Mouse (Mus musculus) heart, embryonic 15.5 days (tissue): ENCODE data around the gene Zc3h12d. TPM values are rescaled to one million over a fixed set of nuclear protein-coding genes. Genes with fewer than 3 reads are reported as not detected.

ENCODE experiments used
- ATAC-seq: fragments of 200-750 bp; cut with Nextera tagmentation; replicated peaks from 2 replicates; pipeline ENCODE4 v1.8.0; 2017; ENCODE audit warnings: low read depth, moderate TSS enrichment; ENCODE audit not compliant: insufficient number of reproducible peaks, insufficient read depth, low FRiP score
- H3K27ac ChIP-seq: fragments of 300-500 bp; sonication (generic); 2 replicates; pipeline ENCODE4 v1.5.1; 2015; ENCODE audit warnings: mild to moderate bottlenecking, inconsistent platforms
- H3K27me3 ChIP-seq: fragments of 300-500 bp; sonication (generic); 2 replicates; pipeline ENCODE4 v1.6.1; 2015; ENCODE audit warnings: inconsistent platforms
- H3K36me3 ChIP-seq: fragments of 300-500 bp; sonication (generic); 2 replicates; pipeline ENCODE4 v1.6.1; 2015; ENCODE audit warnings: mild to moderate bottlenecking, inconsistent platforms
- H3K4me1 ChIP-seq: fragments of 300-500 bp; sonication (generic); replicated peaks from 2 replicates; pipeline ENCODE4 v1.6.1; 2015; ENCODE audit warnings: inconsistent platforms
- H3K4me2 ChIP-seq: fragments of 300-500 bp; sonication (generic); 2 replicates; pipeline ENCODE4 v1.6.1; 2015; ENCODE audit warnings: inconsistent platforms, mild to moderate bottlenecking, moderate library complexity
- H3K4me3 ChIP-seq: fragments of 300-500 bp; sonication (generic); 2 replicates; pipeline ENCODE4 v1.5.1; 2015; ENCODE audit warnings: mild to moderate bottlenecking, inconsistent platforms
- H3K9ac ChIP-seq: fragments of 300-500 bp; sonication (generic); 2 replicates; pipeline ENCODE4 v1.6.1; 2015; ENCODE audit warnings: mild to moderate bottlenecking, inconsistent platforms
- H3K9me3 ChIP-seq: fragments of 300-500 bp; sonication (generic); replicated peaks from 2 replicates; pipeline ENCODE4 v1.6.1; 2016; ENCODE audit warnings: inconsistent platforms
- WGBS: fragments of 180-500 bp; shearing (Covaris S2); methylation state at CpG from one replicate; pipeline ENCODE4 v1.1.7; 2015; ENCODE audit warnings: mixed read lengths; 5-methylcytosine and 5-hydroxymethylcytosine counted together
- polyA plus RNA-seq: library from polyadenylated mRNA; unstranded; fragments of >200 nt; fragmentation: Nextera tagmentation; extraction: Ambion mirVana; gene quantifications from 2 replicates; pipeline ENCODE4 v1.2.1, GENCODE M21; 2015

The Zc3h12d gene
- polyA plus RNA-seq: 0.20 and 0.36 TPM in 2 replicates

- Histone ChIP-seq H3K4me1 (peaks cover 13% of the 10 kb centered on the region), H3K27me3 (0 out of 2 replicates have a peak, but pooled peaks cover 3% of the 10 kb centered on the region), H3K4me3 (peak within 1 kb of the TSS; percentile 41), H3K9ac (peak within 1 kb of the TSS; percentile 46), H3K9me3 (no peaks in the 10 kb centered on the region), H3K27ac (peak within 1 kb of the TSS; percentile 37), H3K4me2 (peak within 1 kb of the TSS; percentile 71), H3K36me3 (no peaks in the 10 kb centered on the region)
- WGBS: 3% methylated on average over 15 of the region's 15 CpGs
- ATAC-seq: peak; percentile 66
Observed at GRCm38 (mm10) chr10:7832171-7832676, at the start of gene Zc3h12d. Zc3h12d (plus strand) TSS chr10:7832470.

- no peak for ATAC-seq
- Histone ChIP-seq H3K4me2 (no peak overlapping the region), H3K36me3 (peaks cover 6% of the 10 kb centered on the region; the same call in 1 of the 2 replicates), H3K9ac (no peak overlapping the region), H3K27ac (no peak overlapping the region), H3K4me3 (no peak overlapping the region), H3K9me3 (no peaks in the 10 kb centered on the region), H3K4me1 (peaks cover 6% of the 10 kb centered on the region), H3K27me3 (no peaks in the 10 kb centered on the region)
- 44% methylated on average over 2 of the region's 2 CpGs for WGBS
Observed at GRCm38 (mm10) chr10:7787319-7787718, 45.0 kb upstream of the Zc3h12d start.

GRCm38 (mm10) chr10:7792254-7792750 is 40.0 kb upstream of the Zc3h12d start:
- no peak for ATAC-seq
- peak overlapping the region; percentile 74 for H3K27ac ChIP-seq
- no peaks in the 10 kb centered on the region for H3K27me3 ChIP-seq
- H3K4me3 ChIP-seq: peak overlapping the region; percentile 93
- H3K4me2 ChIP-seq: peak overlapping the region; percentile 75
- H3K9me3 ChIP-seq: no peaks in the 10 kb centered on the region
- H3K36me3 ChIP-seq: peaks cover 17% of the 10 kb centered on the region
- H3K9ac ChIP-seq: peak overlapping the region; percentile 93
- under 1% methylated on average over 10 of the region's 10 CpGs for WGBS
- peaks cover 16% of the 10 kb centered on the region for H3K4me1 ChIP-seq

- Histone ChIP-seq H3K9me3 (no peaks in the 10 kb centered on the region), H3K9ac (peak within 1 kb of the TSS; percentile 93), H3K27ac (peak within 1 kb of the TSS; percentile 74), H3K4me3 (peak within 1 kb of the TSS; percentile 93), H3K4me2 (peak within 1 kb of the TSS; percentile 75), H3K36me3 (peaks cover 23% of the 10 kb centered on the region), H3K4me1 (peaks cover 16% of the 10 kb centered on the region), H3K27me3 (no peaks in the 10 kb centered on the region)
- under 1% methylated on average over 52 of the region's 52 CpGs for WGBS
- peak; percentile 90 for ATAC-seq
Observed at GRCm38 (mm10) chr10:7792751-7793385, 39.4 kb upstream of the Zc3h12d start, which contains the start of the genes Ginm1 and Ppil4. Ginm1 (minus strand) TSS chr10:7792824. Ppil4 (plus strand) TSS chr10:7792891.

- Histone ChIP-seq H3K4me2 (no peak overlapping the region), H3K9ac (no peak overlapping the region), H3K4me3 (no peak overlapping the region), H3K4me1 (no peaks in the 10 kb centered on the region), H3K27me3 (no peaks in the 10 kb centered on the region), H3K27ac (no peak overlapping the region), H3K9me3 (no peaks in the 10 kb centered on the region), H3K36me3 (peaks cover 87% of the 10 kb centered on the region)
- no peak for ATAC-seq
- 69% methylated on average over 3 of the region's 3 CpGs for WGBS
Observed at GRCm38 (mm10) chr10:7801258-7801657, 31.0 kb upstream of the Zc3h12d start.

GRCm38 (mm10) chr10:7802519-7803140 is 29.6 kb upstream of the Zc3h12d start:
- 92% methylated on average over 2 of the region's 2 CpGs for WGBS
- H3K4me2 ChIP-seq: no peak overlapping the region
- no peaks in the 10 kb centered on the region for H3K27me3 ChIP-seq
- H3K4me1 ChIP-seq: no peaks in the 10 kb centered on the region
- H3K9ac ChIP-seq: no peak overlapping the region
- peaks cover 79% of the 10 kb centered on the region for H3K36me3 ChIP-seq
- H3K9me3 ChIP-seq: no peaks in the 10 kb centered on the region
- no peak for ATAC-seq
- no peak overlapping the region for H3K27ac ChIP-seq
- no peak overlapping the region for H3K4me3 ChIP-seq

GRCm38 (mm10) chr10:7809937-7810336 is 22.3 kb upstream of the Zc3h12d start:
- Histone ChIP-seq H3K9me3 (no peaks in the 10 kb centered on the region), H3K27ac (no peak overlapping the region), H3K4me2 (no peak overlapping the region), H3K36me3 (peaks cover 39% of the 10 kb centered on the region), H3K9ac (no peak overlapping the region), H3K27me3 (no peaks in the 10 kb centered on the region), H3K4me1 (no peaks in the 10 kb centered on the region), H3K4me3 (no peak overlapping the region)
- no peak; the same call in 1 of the 2 replicates for ATAC-seq
- WGBS: 52% methylated on average over 2 of the region's 2 CpGs

- Histone ChIP-seq H3K4me2 (no peak overlapping the region), H3K27me3 (no peaks in the 10 kb centered on the region), H3K27ac (no peak overlapping the region), H3K9me3 (no peaks in the 10 kb centered on the region), H3K4me1 (no peaks in the 10 kb centered on the region; the same call in 1 of the 2 replicates), H3K36me3 (peaks cover 34% of the 10 kb centered on the region), H3K4me3 (no peak overlapping the region), H3K9ac (no peak overlapping the region)
- ATAC-seq: no peak
- 38% methylated on average over 2 of the region's 2 CpGs for WGBS
Observed at GRCm38 (mm10) chr10:7816476-7816875, 15.8 kb upstream of the Zc3h12d start.

- Histone ChIP-seq H3K27me3 (no peaks in the 10 kb centered on the region), H3K4me1 (no peaks in the 10 kb centered on the region; the same call in 1 of the 2 replicates), H3K4me3 (no peak overlapping the region), H3K36me3 (peaks cover 51% of the 10 kb centered on the region), H3K27ac (no peak overlapping the region), H3K9ac (no peak overlapping the region), H3K4me2 (no peak overlapping the region), H3K9me3 (no peaks in the 10 kb centered on the region)
- 89% methylated on average over 4 of the region's 4 CpGs for WGBS
- no peak for ATAC-seq
Observed at GRCm38 (mm10) chr10:7818676-7819075, 13.6 kb upstream of the Zc3h12d start.

- no peaks in the 10 kb centered on the region; the same call in 1 of the 2 replicates for H3K4me1 ChIP-seq
- WGBS: 87% methylated on average over 4 of the region's 4 CpGs
- no peaks in the 10 kb centered on the region for H3K9me3 ChIP-seq
- no peak overlapping the region for H3K4me3 ChIP-seq
- no peak for ATAC-seq
- H3K36me3 ChIP-seq: peaks cover 53% of the 10 kb centered on the region
- no peak overlapping the region for H3K9ac ChIP-seq
- H3K4me2 ChIP-seq: no peak overlapping the region
- no peak overlapping the region for H3K27ac ChIP-seq
- H3K27me3 ChIP-seq: no peaks in the 10 kb centered on the region
Observed at GRCm38 (mm10) chr10:7819156-7819555, 13.1 kb upstream of the Zc3h12d start.

GRCm38 (mm10) chr10:7819603-7820002 is 12.7 kb upstream of the Zc3h12d start:
- Histone ChIP-seq H3K9me3 (no peaks in the 10 kb centered on the region), H3K9ac (no peak overlapping the region), H3K36me3 (peaks cover 49% of the 10 kb centered on the region), H3K27me3 (no peaks in the 10 kb centered on the region), H3K4me1 (no peaks in the 10 kb centered on the region; the same call in 1 of the 2 replicates), H3K27ac (no peak overlapping the region), H3K4me2 (no peak overlapping the region), H3K4me3 (no peak overlapping the region)
- WGBS: 73% methylated on average over 4 of the region's 4 CpGs
- ATAC-seq: no peak
